Mouse (Mus musculus) lung, postnatal 36 days (tissue): ENCODE data around the gene Fn3k.

Experiments used
- DNase-seq: peaks from one replicate; pipeline ENCODE4 v3.0.0; 2022; ENCODE audit warnings: mixed read lengths

The Fn3k gene

DNA sequence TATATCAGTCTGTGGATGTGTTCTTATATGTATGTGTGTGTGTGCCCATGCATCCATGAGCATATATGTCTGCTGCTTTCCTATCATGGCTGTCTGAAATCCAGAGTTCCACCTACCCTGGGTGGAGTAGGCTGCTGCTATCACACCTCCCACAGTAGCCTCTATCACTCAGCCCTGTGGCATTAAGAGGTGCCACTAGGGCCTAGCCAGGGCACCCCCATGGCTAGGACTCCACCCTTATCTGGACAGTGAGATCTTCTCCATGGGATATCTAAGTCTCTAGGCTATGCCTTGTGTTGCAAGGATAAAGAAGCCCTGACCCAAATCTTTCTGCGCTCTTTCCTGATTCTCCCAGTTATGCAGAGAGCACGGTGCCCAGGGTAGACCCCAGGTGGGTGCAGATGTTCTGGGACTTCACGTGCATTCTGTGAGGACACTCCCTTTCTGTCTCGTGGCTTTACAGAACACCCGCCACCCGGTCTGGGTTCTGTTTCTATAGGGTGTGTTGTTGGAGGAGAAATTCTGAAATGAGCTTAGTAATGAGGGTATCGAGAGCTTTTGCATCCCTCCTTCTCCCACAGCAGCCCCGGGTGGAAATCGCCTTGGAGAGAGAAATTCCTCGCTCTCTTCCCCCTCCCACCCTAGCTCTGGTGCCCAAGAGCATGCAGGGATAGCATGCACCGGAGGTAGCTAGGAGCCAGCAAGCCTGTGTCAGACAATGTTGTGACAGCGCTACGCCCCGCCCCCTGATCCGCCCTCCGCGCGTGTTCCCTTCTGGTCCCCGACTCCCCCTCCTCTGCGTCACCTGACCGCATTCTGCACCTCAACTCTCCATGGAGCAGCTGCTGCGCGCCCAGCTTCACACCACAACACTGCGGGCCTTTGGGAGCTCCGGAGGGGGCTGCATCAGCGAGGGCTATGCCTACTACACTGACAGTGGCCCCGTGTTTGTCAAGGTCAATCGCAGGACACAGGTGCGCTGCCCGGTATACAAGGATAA is at the start of gene Fn3k:
Gene Fn3k, plus strand, starts transcription at position 758 of the 1,000 bp plus-strand sequence.
- DNase-seq, result peak; percentile 96

DNA sequence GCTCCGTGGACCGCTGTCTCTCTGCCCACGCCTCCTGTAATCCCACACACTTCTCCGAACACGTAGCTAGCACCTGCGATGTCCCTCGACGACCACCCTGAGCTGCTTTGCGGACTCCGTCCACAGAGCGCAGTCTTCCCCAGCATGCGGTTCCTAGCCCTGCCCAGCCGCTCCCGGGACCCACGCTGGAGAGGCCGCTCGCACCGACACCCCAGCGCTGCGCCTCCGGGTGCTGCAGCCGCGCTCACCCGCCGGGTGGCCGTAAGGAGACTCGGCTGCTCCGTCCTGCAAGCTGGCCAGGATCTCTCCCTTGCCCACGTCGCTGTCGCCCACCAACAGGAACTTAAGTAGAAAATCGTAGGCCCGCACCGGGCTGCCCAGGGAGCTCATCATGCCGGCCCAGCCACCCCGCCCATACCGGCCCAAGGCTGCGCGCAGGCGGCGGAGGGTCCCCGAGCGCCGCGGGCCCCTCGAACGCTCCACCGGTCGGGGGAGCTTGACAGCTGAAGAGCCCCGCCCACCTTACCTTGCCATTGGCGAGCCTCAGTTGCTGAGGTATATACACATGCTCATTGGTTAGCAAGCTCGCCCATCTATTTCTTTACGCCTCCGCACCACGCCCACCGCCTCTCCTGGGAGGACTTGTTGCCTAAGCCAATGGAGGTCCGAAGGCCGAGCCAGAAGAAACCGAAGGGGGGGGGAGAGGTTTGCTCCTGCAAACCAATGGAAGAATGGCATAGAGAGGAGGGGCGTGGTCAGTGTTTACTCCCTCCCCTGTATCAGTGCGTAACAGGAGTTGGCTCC is 46.8 kb upstream of the Fn3k start, which contains the start of gene Rab40b:
Gene Rab40b, minus strand, starts transcription at position 502 of the 804 bp plus-strand sequence.
- DNase-seq, result peak; percentile 97

DNA sequence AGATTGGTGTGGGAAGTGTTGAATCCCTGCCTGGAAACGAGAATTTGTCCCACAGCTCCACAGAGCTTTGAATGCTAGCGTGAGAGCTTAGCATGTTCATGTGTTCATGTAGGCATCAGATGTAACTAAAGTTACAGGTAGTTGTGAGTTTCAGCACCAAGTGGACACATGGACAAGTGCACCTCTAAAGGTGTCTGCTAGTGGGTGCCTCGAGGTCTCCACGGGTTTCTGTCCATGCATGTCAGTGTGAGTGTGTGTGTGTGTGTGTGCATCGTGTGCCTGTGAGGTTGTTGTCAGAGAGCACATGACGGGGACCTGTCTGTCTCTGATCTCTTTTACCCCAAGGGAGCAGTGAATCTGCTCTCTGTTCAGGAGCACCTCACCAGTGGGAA is 46.2 kb upstream of the Fn3k start:
- DNase-seq, result no peak

DNA sequence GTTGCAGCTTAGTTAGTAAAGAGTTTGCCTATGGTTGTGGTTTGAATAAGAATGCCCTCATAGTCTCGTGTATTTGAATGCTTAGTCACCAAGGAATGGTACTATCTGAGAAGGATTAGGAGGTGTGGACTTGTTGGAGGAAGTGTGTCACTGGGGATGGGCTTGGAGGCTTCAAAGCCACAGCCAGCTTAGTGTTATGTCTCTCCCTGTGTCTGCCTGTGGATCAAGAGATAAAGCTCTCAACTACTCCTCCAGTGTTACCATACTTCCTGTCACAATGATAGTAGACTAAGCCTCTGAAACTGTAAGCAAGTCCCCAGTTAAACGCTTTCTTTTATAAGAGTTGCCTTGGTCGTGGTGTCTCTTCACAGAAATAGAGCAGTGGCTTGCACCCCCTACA is 43.9 kb upstream of the Fn3k start:
- DNase-seq, result no peak

GRCm38 (mm10) chr11:121392405-121392804 is 42.3 kb upstream of the Fn3k start:
- no peak for DNase-seq

- no peak for DNase-seq
Observed at GRCm38 (mm10) chr11:121407366-121408155, 27.2 kb upstream of the Fn3k start.

DNA sequence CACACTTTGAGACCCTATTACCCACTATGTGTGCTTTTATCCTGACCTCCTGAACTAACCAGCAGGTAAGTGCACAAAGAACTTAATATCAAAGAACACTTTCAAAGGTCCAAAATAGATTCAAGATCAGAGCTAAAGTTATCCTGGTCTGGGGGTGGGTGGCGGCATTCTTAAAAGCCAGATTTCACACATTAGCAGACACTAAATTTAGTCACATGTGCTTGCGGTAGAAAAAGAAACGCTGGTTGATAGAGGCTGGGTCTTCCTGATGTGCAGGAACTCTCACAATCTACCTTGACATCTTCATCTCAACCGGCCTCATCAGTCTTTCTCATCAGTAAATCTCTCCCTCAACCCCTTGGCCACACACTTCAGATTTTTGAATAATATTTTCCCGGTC is 20.0 kb upstream of the Fn3k start:
- DNase-seq, result no peak

DNA sequence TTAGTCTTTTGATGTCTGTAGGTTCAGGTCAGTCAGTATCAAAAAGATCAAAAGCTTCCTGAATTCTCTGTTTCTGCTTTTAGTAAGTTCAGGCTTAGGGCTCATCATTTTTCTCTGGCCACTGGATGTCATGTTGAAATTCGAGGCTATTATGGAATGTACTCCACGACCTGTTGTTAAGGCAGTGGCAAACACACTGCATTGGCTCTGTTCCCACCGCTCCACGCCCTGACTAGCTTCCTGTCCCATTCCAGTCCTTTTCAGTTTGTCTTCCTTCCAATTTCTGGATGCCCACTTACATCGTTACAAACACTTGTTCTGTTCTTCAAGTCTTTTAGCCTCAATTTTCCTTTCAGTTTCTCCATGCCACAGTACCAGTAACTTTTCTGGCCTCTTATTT is 19.4 kb upstream of the Fn3k start:
- peak; percentile 42 for DNase-seq

- no peak for DNase-seq
Observed at GRCm38 (mm10) chr11:121417971-121418370, 16.7 kb upstream of the Fn3k start.

DNA sequence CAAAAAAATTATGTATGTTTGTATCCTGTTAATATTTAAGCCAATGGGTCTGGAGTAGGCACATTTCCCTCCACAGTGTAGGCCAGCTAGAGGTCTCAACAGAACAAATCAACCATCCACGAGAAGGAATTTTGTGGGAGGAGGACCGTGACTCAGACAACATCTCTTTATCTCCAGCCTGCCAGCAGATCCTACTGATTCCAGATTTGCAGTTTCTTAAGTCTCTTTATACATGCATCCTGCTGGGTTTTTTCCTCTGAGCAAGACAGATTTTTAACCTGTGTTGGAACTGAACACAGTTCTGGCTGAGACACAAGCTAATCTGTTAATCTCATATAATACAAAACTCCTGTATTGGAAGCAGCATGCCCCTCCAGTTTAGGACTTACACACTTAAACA is 15.8 kb upstream of the Fn3k start:
- DNase-seq, result no peak

DNA sequence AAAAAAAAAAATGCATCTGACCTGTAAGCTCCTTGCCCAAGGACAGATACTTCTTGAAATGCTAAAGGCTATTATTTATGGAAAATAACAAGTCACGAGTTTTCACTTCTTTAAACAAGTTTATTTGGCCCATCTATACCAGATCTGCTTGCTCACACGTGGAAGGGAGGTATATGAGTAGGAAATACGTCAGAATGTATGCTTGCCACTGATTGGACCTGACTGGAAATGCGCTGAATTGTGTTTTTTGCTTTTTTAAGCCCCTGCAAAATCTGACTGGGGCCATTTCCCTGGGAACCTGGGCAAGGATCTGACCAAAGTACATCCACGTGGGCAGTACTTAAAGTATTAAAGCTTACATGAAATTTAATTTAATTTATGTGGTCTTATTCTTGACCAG is 14.3 kb upstream of the Fn3k start:
- no peak for DNase-seq

- DNase-seq, result peak; percentile 100
Observed at GRCm38 (mm10) chr11:121420830-121421552, 13.7 kb upstream of the Fn3k start, which contains the start of gene Fn3krp. TSS of gene Fn3krp (plus strand) at chr11:121421401.

GRCm38 (mm10) chr11:121421553-121422173 is 13.1 kb upstream of the Fn3k start:
- peak; percentile 16 for DNase-seq

GRCm38 (mm10) chr11:121433397-121433796 is 1.3 kb upstream of the Fn3k start:
- DNase-seq, result no peak

DNA sequence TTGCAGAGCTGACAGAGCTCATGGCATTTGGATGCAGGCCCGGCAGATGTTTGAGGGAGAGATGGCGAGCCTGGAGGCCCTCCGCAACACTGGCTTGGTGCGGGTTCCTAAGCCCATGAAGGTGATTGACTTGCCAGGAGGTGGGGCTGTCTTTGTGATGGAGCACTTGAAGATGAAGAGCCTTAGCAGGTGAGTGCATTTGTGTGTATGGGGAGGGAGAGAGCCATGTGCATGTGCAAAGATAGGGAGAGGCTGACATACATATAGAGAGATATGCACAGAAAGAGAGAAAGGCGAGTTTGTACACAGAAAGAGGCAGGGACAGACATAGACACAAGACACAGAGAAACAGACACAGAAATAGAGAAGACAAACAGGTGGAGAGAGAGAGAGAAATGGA is 2.5 kb downstream of the Fn3k start:
- DNase-seq, result no peak

DNA sequence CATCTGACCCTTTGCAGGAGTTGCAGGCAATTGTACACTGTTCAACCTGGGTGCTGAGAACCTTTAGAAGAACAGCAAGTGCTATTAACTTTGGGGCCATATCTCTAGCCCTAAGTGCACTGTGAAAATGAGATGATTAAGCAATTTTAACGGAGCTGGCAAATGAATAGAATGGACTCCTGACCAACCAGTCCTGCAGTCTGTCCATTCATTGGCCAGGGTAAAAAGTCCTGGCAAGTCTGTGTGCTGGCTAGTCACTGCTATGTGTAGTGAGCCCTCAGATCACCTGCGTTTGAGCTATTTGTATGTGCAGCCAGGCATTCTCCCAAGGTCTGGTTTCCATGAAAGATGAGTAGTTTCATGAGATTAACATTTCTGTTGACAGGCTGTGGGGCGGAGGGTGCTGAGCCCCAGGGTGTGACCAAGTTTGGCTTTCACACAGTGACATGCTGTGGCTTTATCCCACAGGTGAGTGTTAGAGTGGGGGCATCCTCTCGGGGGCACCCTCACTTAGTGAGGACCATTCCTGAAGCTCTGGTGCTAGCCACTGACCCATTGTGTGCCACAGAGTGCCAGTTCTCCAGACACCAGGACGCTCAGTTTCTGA is 5.1 kb downstream of the Fn3k start:
- DNase-seq, result no peak

GRCm38 (mm10) chr11:121441653-121442052 is 6.9 kb downstream of the Fn3k start:
- no peak for DNase-seq

DNA sequence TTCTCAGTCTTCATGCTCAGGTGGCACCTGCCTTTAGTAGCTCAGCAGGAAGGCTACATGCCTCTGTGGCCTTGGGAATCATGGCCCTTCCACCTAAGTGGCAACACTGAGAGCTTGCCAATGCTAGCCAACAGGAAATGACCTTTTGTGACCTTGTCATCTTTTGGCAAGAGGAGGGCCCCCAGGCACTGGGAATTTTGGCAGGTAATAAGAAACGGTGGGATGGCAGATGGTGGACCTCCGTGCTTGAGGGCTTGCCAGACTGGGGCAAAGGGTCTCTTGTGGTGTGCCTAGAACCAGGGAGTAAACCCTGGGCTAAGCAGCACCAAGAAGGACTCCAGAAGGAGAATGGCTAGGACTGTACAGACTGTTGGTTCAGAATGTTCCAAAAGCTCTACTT is 7.4 kb downstream of the Fn3k start:
- DNase-seq, result no peak

- no peak for DNase-seq
Observed at GRCm38 (mm10) chr11:121451216-121451726, 16.6 kb downstream of the Fn3k start.

- DNase-seq, result peak; percentile 95
Observed at GRCm38 (mm10) chr11:121451753-121452635, 17.3 kb downstream of the Fn3k start, which contains the start of gene Tbcd. TSS of gene Tbcd (plus strand) at chr11:121451949.
